Mouse (Mus musculus): ENCODE data around the gene Espn. TPM values are rescaled to one million over a fixed set of nuclear protein-coding genes. Genes with fewer than 3 reads are reported as not detected.

Gene Espn
- polyA plus RNA-seq, 1 experiment from 2014 or later = 0.90 TPM

DNA sequence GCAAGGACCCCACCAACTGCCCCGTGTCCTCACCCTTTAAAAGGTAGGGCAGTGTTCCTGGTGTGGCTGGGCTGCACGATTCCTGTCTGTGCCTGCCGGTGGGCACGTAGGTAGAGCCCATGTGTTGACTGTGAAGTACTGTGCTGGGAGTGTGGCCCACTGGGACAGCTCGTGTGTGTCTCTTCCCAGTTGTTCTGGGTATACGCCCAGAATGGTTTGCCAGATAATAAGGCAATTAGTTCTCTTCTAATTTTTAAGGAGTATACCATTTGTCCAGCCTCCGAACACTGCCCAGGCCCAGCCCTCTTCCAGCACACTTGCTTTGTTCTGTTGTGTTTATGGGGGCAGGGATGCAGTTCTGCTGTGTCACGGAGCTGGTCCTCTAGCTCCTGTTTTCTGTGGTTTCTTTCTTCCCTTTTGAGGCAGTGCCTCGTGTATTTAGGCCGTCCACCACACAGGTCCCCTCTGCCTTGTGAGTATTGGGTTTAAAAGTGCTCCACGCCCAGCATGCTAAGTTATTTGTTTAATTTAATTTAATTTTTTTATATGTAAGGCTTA, 38.0 kb upstream of the Espn start:
- Histone ChIP-seq H3K27ac (ENCODE audit: low read depth, low read length) (no peak overlapping the region), H3K4me3 (ENCODE audit: low read depth, low read length) (no peak overlapping the region), H3K9ac (ENCODE audit: low read depth, low read length) (0 out of 2 replicates have a peak overlapping the region, but pooled peaks have one; percentile 18), H3K4me2 (no peak overlapping the region; the same call in 1 of the 2 replicates), H3K27me3 (ENCODE audit: control insufficient read depth, insufficient read depth, low read length) (no peaks in the 10 kb centered on the region), H3K36me3 (ENCODE audit: control insufficient read depth, insufficient read depth, low read length) (no peaks in the 10 kb centered on the region), H3K9me3 (replicated peaks; ENCODE audit: control insufficient read depth, low read length) (no peaks in the 10 kb centered on the region), H3K4me1 (ENCODE audit: control insufficient read depth, insufficient read depth, low read length) (peaks cover 34% of the 10 kb centered on the region)
- no peak for ATAC-seq (replicated peaks; ENCODE audit: insufficient number of reproducible peaks, low FRiP score, low TSS enrichment)
- 69% methylated on average over 11 of the region's 11 CpGs for WGBS (ENCODE audit: insufficient replicate concordance)

- Histone ChIP-seq H3K9me3 (replicated peaks; ENCODE audit: control insufficient read depth, low read length) (no peaks in the 10 kb centered on the region), H3K4me3 (ENCODE audit: low read depth, low read length) (no peak overlapping the region), H3K27ac (ENCODE audit: low read depth, low read length) (no peak overlapping the region), H3K9ac (ENCODE audit: low read depth, low read length) (0 out of 2 replicates have a peak overlapping the region, but pooled peaks have one; percentile 18), H3K4me2 (no peak overlapping the region; the same call in 1 of the 2 replicates), H3K36me3 (ENCODE audit: control insufficient read depth, insufficient read depth, low read length) (no peaks in the 10 kb centered on the region), H3K27me3 (ENCODE audit: control insufficient read depth, insufficient read depth, low read length) (no peaks in the 10 kb centered on the region), H3K4me1 (ENCODE audit: control insufficient read depth, insufficient read depth, low read length) (peaks cover 37% of the 10 kb centered on the region)
- WGBS (ENCODE audit: insufficient replicate concordance) = 67% methylated on average over 4 of the region's 4 CpGs
- no peak for ATAC-seq (replicated peaks; ENCODE audit: insufficient number of reproducible peaks, low FRiP score, low TSS enrichment)
These were observed 37.5 kb upstream of the Espn start for GRCm38 (mm10) chr4:152189691-152190090.

GRCm38 (mm10) chr4:152189071-152189470, 36.9 kb upstream of the Espn start:
- ATAC-seq (replicated peaks; ENCODE audit: insufficient number of reproducible peaks, low FRiP score, low TSS enrichment) = no peak
- no peaks in the 10 kb centered on the region for H3K9me3 ChIP-seq (replicated peaks; ENCODE audit: control insufficient read depth, low read length)
- no peak overlapping the region for H3K4me3 ChIP-seq (ENCODE audit: low read depth, low read length)
- H3K36me3 ChIP-seq (ENCODE audit: control insufficient read depth, insufficient read depth, low read length) = no peaks in the 10 kb centered on the region
- H3K27ac ChIP-seq (ENCODE audit: low read depth, low read length) = no peak overlapping the region
- no peak overlapping the region for H3K9ac ChIP-seq (ENCODE audit: low read depth, low read length)
- H3K4me2 ChIP-seq = no peak overlapping the region
- no peaks in the 10 kb centered on the region for H3K27me3 ChIP-seq (ENCODE audit: control insufficient read depth, insufficient read depth, low read length)
- WGBS (ENCODE audit: insufficient replicate concordance) = 78% methylated on average over 6 of the region's 6 CpGs
- H3K4me1 ChIP-seq (ENCODE audit: control insufficient read depth, insufficient read depth, low read length) = peaks cover 37% of the 10 kb centered on the region

DNA sequence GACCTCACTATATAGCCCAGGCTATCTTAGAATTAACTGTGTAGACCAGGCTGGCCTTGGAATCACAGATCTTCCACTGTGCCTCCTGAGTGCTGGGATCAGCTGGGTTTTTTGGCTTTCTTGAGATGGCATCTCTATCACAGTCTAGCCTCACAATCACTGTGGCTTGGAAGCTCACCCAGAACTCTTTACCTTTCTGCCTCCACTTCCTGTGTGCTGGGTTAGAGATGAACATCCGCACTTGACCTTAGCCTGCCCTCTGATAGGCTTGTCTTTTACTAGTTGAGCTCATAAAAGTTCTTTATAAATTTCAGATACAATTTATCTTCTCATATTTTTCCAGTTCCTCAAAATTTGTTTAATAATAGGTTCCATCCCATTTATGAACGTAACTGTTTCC, 36.5 kb upstream of the Espn start:
- 88% methylated on average over 2 of the region's 2 CpGs for WGBS (ENCODE audit: insufficient replicate concordance)
- no peaks in the 10 kb centered on the region for H3K9me3 ChIP-seq (replicated peaks; ENCODE audit: control insufficient read depth, low read length)
- H3K27me3 ChIP-seq (ENCODE audit: control insufficient read depth, insufficient read depth, low read length) = no peaks in the 10 kb centered on the region
- no peak overlapping the region for H3K27ac ChIP-seq (ENCODE audit: low read depth, low read length)
- H3K9ac ChIP-seq (ENCODE audit: low read depth, low read length) = no peak overlapping the region
- peaks cover 37% of the 10 kb centered on the region for H3K4me1 ChIP-seq (ENCODE audit: control insufficient read depth, insufficient read depth, low read length)
- no peak overlapping the region for H3K4me2 ChIP-seq
- ATAC-seq (replicated peaks; ENCODE audit: insufficient number of reproducible peaks, low FRiP score, low TSS enrichment) = no peak
- no peak overlapping the region for H3K4me3 ChIP-seq (ENCODE audit: low read depth, low read length)
- no peaks in the 10 kb centered on the region for H3K36me3 ChIP-seq (ENCODE audit: control insufficient read depth, insufficient read depth, low read length)

- Histone ChIP-seq H3K9ac (ENCODE audit: low read depth, low read length) (no peak overlapping the region), H3K4me3 (ENCODE audit: low read depth, low read length) (no peak overlapping the region), H3K4me1 (ENCODE audit: control insufficient read depth, insufficient read depth, low read length) (peaks cover 37% of the 10 kb centered on the region), H3K27me3 (ENCODE audit: control insufficient read depth, insufficient read depth, low read length) (no peaks in the 10 kb centered on the region), H3K9me3 (replicated peaks; ENCODE audit: control insufficient read depth, low read length) (no peaks in the 10 kb centered on the region), H3K4me2 (peak overlapping the region; percentile 75), H3K27ac (ENCODE audit: low read depth, low read length) (peak overlapping the region; percentile 23; the same call in 1 of the 2 replicates), H3K36me3 (ENCODE audit: control insufficient read depth, insufficient read depth, low read length) (no peaks in the 10 kb centered on the region)
- 80% methylated on average over 9 of the region's 9 CpGs for WGBS (ENCODE audit: insufficient replicate concordance)
- no peak for ATAC-seq (replicated peaks; ENCODE audit: insufficient number of reproducible peaks, low FRiP score, low TSS enrichment)
These were observed 35.0 kb upstream of the Espn start for GRCm38 (mm10) chr4:152187142-152187541.

DNA sequence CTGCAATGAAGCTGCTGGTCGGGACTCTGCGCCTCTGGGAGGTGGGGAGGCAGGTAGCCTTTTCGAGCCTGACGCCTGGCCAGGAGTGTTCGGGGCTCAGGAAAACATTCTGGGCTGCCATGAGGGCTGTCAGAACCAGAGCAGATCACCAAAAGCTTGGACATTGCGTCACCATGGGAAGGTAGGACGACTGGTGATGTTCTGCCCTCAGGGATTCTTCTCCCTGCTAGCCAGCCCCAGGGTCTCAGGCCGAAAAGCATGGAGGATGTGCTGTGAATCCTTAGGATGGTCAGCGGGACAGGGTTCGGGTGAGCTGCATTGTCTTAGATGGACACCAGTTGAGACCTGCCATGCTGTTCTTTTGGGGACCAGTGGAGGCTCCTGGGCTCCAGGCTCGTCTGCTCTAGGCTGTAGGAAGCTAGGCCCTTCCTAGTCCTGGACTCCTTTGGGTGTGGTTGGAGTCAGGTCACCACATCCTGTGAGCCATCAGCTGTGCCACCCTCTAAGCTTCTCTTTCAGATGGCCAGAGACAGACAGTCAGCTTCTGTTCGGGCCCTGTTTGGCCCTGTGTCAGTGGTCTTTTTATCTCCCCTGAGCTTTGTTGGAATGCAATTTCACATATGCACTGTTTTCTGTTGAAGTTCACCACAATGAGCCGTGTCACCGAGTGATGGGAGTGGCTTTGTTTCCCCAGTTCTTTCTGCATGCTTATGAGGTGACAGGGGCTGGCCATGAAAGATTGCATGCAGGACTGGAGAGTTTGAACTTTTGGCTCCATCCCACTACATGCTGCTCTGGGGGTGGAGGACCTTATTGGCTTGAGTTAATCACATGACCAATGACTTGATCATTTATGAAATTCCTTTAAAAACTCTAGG, 34.3 kb upstream of the Espn start:
- 32% methylated on average over 14 of the region's 14 CpGs for WGBS (ENCODE audit: insufficient replicate concordance)
- Histone ChIP-seq H3K4me2 (peak overlapping the region; percentile 75), H3K4me3 (ENCODE audit: low read depth, low read length) (peak overlapping the region; percentile 39), H3K27me3 (ENCODE audit: control insufficient read depth, insufficient read depth, low read length) (no peaks in the 10 kb centered on the region), H3K9me3 (replicated peaks; ENCODE audit: control insufficient read depth, low read length) (no peaks in the 10 kb centered on the region), H3K27ac (ENCODE audit: low read depth, low read length) (peak overlapping the region; percentile 97), H3K9ac (ENCODE audit: low read depth, low read length) (peak overlapping the region; percentile 79), H3K4me1 (ENCODE audit: control insufficient read depth, insufficient read depth, low read length) (peaks cover 37% of the 10 kb centered on the region), H3K36me3 (ENCODE audit: control insufficient read depth, insufficient read depth, low read length) (no peaks in the 10 kb centered on the region)
- ATAC-seq (replicated peaks; ENCODE audit: insufficient number of reproducible peaks, low FRiP score, low TSS enrichment) = no peak; the same call in 1 of the 2 replicates

DNA sequence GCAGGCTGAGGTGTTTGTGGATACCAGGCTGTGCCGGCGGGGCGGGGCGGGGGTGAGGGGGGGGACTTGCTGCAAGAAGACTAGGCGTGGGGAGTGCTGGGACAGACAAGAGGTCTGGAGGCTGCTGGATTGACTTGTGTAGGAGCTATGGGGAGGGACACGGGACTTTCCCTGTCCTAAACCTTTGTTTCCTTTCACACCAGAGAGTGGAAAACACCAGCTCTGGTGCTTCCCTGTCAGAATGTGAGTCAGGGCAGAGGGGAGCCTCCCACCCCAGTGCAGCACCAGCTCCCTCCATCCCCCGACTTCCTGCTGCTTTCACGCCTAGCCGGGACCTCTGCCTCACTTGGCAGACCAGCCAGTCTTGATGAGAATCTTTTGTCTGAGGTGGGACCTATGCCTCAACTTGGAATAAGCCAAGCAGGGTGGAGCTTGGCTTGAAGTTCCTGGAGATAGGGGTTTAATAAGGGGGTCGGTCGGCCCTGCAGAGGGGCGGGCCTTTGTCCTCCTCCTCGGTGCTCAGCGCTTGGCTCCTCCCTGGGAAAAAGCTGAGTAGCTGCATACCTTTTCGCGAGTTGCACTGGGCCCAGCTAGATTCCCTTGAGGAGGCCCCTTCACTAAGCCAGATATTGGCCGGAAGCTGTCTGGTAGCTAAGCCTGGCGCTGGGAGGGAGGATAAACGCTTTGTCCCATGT, 33.5 kb upstream of the Espn start:
- Histone ChIP-seq H3K4me3 (ENCODE audit: low read depth, low read length) (peak overlapping the region; percentile 39), H3K4me2 (peak overlapping the region; percentile 75), H3K9me3 (replicated peaks; ENCODE audit: control insufficient read depth, low read length) (no peaks in the 10 kb centered on the region), H3K9ac (ENCODE audit: low read depth, low read length) (peak overlapping the region; percentile 79), H3K4me1 (ENCODE audit: control insufficient read depth, insufficient read depth, low read length) (peaks cover 31% of the 10 kb centered on the region), H3K27me3 (ENCODE audit: control insufficient read depth, insufficient read depth, low read length) (no peaks in the 10 kb centered on the region), H3K36me3 (ENCODE audit: control insufficient read depth, insufficient read depth, low read length) (no peaks in the 10 kb centered on the region), H3K27ac (ENCODE audit: low read depth, low read length) (peak overlapping the region; percentile 97)
- under 1% methylated on average over 19 of the region's 19 CpGs for WGBS (ENCODE audit: insufficient replicate concordance)
- ATAC-seq (replicated peaks; ENCODE audit: insufficient number of reproducible peaks, low FRiP score, low TSS enrichment) = peak; percentile 78

DNA sequence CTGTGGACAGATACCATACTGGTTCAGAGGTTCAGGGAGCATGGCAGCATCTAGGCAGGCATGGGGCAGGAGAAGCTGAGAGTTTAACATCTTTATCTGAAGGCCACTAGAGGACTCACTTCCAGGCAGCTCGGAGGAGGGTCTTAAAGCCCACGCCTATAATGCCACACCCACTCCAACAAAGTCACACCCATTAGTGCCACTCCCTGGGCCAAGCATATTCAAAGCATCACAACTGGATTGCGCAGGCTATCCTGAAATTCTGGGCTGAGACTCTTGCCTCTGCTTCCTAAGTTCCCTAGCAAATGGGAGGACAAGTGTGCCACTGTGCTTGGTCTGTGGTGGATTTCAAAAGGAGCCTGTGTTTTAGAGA, 33.0 kb upstream of the Espn start:
- Histone ChIP-seq H3K4me2 (peak overlapping the region; percentile 75), H3K27ac (ENCODE audit: low read depth, low read length) (peak overlapping the region; percentile 97), H3K9ac (ENCODE audit: low read depth, low read length) (peak overlapping the region; percentile 79), H3K9me3 (replicated peaks; ENCODE audit: control insufficient read depth, low read length) (no peaks in the 10 kb centered on the region), H3K4me1 (ENCODE audit: control insufficient read depth, insufficient read depth, low read length) (peaks cover 26% of the 10 kb centered on the region), H3K36me3 (ENCODE audit: control insufficient read depth, insufficient read depth, low read length) (no peaks in the 10 kb centered on the region), H3K4me3 (ENCODE audit: low read depth, low read length) (peak overlapping the region; percentile 39), H3K27me3 (ENCODE audit: control insufficient read depth, insufficient read depth, low read length) (no peaks in the 10 kb centered on the region)
- WGBS (ENCODE audit: insufficient replicate concordance) = 3% methylated on average over 3 of the region's 3 CpGs
- ATAC-seq (replicated peaks; ENCODE audit: insufficient number of reproducible peaks, low FRiP score, low TSS enrichment) = peak; percentile 50; the same call in 1 of the 2 replicates

Measured in heart, embryonic 11.5 days (tissue).